Mouse (Mus musculus) spleen, adult 12 weeks (tissue): ENCODE data around the gene Klhl3.
"Not testable (repeated sequence)": the region's sequence is repeated elsewhere in the genome, so short reads cannot be mapped to it uniquely, and the experiment has no call there.

Experiments
- DNase-seq: peaks from one replicate; pipeline ENCODE4 v3.0.0; 2022; ENCODE audit warnings: low spot score

Gene Klhl3

DNA sequence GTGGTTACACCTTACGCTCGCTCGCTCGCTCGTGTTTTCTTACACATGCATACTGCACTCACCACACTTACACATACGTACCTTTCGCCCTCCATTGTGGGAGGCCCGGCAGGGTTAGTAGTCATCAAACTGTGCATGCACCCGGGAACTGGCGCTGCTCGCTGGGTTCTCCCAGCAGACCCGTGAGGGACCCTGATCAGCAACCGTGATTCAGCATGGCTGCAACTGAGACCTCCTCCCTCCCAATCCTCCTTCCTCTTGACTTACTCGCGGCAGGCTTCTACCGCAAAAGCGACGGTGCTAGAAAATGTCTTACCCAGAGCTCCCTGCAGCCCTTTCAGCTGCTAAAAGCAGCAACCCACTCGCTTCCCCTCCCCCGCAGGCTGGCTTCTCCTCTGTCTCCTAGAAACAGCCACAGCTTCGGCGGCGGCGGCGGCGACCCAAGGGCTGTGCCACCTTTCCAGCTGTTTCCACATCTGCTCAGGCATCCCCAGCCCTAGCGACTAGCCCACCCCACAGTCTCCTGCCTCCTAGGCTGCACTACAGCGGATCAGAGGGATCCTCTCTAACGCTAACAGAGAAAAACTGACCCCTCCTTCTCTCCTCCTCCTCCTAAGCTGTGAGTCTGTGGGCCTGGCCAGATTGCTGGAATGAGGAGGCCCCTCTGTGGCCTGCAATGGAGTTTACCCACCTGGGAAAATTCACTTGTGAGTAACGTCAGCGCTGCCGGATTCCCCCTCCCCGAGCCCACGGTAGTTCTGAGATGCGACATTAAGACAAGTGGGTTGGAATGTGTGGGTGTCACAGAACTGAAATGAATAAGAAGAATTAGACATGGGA is at the start of gene Klhl3:
Klhl3 (minus strand) TSS at position 532 of the 840 bp plus-strand sequence.
- peak; percentile 12 for DNase-seq

DNA sequence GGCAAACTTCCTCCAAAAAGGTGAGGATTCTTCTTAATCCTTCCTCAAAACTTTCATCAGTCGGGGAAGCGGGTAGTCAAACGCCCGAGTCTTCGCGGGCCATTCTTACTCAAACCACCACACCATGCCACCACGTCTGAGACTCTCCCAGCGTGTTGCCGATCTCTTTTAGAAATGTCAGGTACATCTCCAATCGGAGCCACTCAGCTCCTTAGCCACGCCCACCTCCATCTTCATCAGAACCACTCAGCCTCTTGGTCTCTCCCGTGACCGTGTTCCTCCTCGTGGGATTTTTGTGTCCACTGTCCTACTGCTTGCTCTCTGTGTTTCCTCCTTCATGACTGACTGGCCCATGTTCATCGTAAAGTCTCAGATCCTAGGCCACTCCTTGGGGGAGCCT is 47.4 kb upstream of the Klhl3 start:
- DNase-seq: no peak

DNA sequence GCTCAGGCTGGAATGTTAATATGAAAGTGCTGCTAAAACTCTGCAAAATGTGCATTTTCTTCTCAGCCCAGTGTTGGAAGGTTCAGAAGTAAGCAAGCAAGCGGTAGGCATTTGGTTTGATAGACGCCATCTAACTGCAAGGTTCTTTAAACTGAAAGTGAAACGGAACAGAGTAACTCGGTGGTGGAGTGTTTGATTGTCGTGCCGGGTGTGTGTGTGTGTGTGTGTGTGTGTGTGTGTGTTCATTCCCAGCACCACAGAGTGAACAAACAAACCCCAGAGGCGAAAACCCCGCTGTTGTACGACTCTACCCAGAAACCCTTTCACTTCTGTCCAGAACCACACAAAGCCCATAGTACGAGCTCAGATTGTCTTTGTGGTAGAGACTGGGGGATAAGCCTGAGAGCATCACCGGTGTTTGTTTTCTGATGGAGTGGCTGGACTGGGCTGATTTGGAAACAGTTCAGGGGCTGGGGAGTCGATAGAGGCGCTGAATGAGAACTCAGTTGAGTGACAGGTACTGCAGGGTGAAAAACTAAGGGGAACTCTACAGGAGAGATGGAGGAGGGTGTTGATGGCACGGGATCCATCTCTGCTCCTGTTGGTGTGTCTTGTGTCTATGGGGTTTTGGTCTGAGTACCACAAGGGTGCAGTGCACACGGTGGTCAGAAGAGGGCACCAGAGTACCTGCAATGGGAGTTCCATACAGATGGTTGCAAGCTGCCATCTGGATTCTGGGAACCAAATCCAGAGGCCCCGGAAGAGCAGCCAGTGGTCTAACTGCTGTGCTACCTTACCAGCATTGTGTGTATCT is 44.9 kb upstream of the Klhl3 start:
- peak; percentile 79 for DNase-seq

DNA sequence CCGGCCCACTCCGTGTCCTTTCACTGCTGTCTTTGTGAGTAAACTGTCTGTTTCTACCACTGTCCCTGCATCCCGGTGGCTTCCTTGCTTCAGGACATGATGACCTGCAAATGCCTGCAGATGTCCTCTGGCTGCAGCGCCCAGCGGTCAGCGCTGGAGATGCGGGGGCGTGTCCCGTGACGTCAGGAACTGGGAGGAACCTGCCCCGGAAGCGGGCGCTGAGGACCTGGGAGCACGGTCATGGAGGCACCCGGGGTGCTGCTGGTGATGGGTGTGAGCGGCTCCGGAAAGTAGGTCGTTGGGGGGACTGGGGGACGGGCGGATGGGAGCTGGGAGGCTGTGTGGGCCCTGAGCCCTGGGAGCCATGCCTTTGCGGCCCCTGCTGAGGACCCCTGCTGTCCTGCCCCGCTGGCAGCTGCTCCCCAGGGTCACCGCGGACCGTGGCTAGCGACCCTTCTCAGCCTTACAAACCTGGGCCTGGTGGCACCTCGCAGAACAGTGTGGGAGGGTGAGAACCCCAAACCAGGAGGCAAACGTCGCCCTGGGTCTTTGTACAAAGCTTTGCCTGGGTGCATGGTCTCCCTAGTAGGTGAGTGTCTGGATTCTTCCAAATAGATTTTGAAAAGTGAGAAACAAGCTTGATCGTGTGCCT is 44.2 kb upstream of the Klhl3 start, which contains the start of gene Idnk:
Idnk (plus strand) TSS at position 203 of the 652 bp plus-strand sequence.
- peak; percentile 81 for DNase-seq

DNA sequence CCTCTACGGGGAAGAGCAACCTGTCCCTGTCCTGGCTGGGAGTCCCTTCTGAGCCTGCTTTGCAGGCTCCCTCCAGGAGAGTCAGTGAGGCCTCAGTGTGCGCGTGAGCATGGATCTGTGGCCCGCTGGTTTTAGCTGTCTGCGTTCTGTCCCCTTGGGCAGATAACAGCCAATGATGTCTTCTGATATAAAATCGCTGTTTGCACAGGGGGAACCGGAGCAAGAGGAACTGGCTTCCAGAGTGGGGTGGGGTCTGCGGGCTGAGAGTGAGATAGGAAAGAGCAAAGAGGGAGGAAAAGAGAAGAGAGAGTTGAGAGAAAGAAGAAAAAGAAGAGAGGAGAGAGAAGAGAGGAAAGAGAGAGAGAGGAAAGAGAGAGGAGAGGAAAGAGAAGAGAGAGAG is 43.6 kb upstream of the Klhl3 start:
- DNase-seq: no peak

DNA sequence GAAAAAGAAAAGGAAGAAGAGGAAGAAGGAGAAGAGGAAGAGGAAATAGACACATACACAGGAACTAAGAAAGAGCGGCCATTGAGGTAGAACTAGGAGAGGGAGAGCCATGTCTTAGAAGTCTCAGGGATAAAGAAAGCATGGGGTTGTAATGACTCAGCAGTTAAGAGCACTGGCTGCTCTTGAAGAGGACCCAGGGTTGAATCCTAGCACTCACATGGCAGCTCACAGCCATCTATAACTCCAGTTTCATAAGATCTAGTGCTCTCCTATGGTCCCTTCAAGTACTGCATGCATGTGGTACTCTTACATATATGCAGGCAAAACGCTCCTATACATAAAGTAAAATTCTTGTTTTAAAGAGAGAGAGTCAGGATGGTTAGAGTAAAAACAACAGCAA is 42.6 kb upstream of the Klhl3 start:
- no peak for DNase-seq

DNA sequence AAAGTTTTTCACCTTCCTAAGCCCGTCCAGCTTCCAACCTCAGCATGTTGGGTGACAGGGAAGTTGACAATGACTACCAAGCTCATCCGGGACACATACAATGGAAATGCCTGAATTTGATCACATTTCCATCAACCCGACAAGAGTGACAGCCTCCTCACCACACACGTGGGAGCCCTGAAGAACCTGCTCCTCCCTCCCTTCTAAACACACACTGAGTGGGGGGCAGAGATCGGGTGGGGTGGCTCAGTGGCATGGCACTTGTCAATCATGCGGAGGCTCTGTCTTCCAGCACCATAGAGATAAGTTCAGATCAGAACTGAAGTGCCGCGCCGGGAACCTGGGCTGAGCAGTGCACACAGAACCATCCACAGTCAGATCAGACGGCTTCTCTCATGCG is 37.0 kb upstream of the Klhl3 start:
- DNase-seq: no peak

DNA sequence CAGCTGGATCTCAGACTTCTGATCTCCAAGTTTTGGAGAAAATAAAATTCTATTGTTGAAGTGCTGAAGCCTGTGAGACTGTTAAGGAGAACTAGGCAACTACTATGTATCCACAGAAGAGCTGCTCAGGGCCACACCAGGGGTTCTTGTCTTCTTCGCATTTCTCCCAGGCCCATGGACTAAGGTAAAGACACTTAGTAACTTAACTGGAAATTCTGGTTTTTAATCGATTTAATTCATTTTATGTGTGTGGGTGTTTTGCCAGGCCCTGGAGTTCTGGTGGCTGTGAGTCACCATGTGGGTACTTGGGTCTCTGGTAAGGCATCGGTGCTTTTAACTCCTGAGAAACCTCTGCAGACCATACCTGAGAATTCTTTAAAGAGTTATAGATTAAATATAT is 36.2 kb upstream of the Klhl3 start:
- no peak for DNase-seq

DNA sequence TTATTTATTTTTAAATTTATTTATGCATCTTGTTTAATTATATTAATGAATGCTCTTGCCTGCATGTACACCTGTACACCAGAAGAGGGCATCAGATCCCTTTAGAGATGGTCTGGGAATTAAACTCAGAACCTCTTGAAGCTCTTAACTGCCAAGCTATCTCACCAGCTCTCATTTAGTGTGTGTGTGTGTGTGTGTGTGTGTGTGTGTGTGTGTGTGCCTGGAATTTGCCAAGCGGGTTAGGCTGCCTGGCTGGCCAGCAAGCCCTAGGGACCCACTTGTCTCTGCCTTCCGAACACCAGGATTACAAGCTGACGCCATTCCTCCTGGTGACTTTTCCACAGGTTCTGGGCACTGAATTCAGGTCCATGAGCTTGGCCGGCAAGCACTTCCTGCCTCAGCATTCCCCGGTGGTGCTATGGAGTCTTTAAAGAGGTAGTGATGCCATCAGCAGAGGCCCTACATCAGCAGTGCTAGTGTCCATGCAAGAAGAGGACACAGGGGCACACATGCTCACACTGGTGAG is 35.7 kb upstream of the Klhl3 start:
- DNase-seq: no peak

DNA sequence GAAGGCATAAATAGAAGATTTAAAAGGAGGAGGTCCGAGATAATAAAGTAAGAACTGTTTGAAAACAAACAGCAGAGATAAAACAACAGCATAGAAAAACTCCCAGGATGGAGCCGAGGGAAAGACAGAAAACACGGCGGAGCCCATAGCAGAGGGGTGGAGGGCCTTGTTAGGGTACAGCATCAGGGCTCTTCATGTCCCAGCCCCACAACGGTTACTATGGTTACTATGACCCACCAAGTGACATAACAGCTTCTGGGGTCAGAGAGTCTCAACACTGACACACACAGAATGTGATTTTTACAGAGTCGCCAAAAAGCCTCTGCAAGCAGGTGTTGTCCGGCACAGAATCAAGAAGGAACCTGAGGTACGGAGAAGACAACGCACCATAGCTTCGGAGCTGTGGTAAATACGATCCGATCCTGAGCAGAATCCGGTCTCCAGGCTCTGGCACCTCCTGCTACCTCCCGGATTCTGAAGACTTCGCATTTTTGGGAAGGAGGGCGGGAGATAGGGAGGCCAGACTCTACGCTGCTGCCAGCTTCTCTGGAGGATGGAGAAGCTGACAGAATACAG is 35.0 kb upstream of the Klhl3 start:
- peak; percentile 40 for DNase-seq

DNA sequence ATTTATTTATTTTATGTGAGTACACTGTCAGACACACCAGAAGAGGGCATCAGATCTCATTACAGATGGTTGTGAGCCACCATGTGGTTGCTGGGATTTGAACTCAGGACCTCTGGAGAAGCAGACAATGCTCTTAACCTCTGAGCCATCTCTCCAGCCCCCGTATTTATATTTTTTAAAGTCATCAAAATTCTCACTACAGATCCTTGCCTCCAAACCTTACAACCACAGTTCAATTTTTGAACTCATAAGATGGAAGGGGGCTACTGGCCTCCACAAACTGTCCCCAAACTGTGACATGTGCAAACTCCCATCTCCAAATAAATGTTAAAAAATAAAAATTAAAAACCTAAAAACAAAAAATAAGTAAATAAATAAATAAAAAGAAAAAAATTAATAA is 34.4 kb upstream of the Klhl3 start:
- DNase-seq: no peak

DNA sequence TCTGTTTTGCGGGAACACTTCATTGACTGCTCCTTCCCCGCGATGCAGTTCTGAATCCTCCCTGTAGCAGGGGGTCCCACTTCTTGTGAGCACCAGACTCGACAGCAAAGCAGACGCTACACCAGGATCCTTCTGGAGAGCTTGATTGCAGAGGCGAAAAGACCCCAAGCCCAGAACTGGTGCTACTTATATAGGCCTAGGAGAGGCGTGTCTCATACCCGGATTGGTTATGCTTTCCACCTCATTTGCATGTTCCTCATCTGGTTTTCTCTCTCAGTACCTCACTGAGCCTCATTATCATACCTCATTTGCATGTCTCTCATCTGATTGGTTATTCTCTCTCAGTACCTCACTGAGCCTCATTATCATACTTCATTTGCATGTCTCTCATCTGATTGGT is 33.2 kb upstream of the Klhl3 start:
- DNase-seq: not testable (repeated sequence)

DNA sequence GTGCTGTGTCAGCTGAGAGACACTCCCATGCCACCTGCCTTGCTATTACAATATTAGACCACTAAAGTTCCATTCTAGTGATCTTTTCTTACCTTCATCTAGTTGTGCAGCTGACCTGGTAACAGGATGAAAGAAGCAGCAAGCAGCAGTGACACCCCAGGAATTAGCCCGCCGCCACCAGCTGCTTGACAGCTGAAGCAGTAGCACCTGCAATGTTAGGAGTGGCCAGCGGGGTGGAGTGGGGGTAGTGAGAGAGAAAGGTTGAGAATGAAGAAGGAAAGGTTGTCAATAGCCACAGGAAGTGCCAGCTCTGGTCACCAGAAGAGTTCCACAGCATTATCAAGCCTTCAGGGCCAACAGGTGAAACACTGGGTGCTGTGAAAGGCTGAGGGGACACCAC is 18.3 kb upstream of the Klhl3 start:
- no peak for DNase-seq

DNA sequence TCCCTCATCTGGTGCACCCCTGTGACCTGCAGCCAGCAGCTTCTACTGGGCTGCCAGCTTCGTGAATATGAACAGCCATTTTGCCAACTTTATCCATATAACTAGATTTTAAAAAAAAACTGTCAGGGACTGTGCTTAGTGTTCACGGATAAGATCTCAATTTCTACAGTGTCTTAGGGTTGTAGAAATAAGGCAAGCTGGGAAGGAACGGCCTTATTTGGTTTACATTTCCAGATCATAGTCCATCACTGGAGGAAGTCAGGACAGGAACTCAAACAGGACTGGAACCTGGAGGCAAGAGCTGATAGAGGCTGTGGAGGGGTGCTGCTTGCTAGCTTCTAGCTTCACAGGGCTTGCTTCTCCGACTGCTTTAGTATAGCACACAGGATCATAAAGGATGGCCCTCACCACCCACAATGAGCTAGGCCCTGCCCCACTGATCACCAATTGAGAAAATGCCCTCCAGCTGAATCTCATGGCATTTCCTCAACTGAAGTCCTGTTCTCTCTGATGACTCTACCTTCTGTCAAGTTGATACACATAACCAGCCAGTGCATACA is 16.4 kb upstream of the Klhl3 start:
- no peak for DNase-seq

DNA sequence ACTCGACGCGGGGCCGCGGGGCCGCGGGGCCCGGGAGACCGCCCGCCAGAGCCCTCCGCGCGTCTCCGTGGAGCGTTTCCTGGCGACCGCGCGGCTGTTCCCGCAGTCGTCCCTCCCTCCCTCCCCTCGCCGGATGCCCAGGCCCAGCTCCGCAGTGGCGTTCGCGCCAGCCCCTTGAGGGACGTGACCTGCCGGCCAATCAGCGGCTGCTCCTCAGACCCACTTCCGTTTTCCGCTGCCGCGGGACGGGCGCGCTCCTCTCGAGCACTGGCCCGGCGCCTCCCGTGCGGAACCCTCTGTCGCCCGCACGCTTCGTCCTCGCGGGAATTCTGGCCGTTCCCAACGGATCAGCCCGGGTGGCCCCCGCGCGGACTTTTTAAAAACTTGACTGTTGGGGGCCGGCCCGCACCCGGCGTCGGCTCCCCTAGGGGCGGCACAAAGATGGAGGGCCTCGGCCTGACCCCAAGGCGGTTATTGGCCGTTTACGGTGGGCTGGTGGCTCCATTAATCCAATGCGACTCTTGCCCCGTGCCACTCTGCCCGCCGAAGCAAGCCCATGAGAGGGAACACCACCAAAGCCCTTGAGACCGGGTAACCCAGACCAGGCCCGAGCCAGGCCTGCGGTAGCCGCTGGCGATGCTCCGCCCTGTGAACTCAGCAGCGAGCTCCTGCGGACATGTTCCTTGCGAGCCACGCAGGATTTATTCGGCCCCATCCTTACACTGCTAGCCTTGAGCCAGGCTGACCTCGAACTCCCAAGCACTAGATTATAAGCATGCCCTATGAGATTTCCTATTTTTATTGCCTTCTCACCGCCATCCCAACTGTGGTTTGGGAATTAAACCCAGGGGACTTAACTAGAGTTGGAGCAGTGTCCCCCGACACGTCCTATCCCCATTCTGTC is 15.6 kb upstream of the Klhl3 start:
- DNase-seq: peak; percentile 89

DNA sequence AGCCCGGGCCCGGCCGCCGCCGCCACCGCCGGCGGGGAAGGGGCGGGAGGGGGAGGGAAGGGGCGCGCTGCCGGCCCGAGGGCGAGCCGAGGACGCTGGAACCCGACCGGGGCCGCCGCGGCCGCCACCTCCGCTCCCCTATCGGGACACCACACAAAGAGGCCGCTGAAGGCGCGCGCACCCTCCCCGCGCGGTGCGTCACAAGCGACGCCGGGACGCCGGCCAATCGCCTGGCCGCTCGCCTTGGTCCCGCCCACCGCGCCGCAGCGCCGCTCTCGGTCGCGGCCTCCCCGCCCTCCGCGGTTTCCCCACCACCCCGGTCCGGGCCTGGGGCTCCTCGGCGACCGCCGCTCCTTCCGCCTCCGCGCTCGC is 15.0 kb upstream of the Klhl3 start, which contains the start of gene Hnrnpa0:
Hnrnpa0 (minus strand) TSS at position 161 of the 372 bp plus-strand sequence.
- peak; percentile 95 for DNase-seq

DNA sequence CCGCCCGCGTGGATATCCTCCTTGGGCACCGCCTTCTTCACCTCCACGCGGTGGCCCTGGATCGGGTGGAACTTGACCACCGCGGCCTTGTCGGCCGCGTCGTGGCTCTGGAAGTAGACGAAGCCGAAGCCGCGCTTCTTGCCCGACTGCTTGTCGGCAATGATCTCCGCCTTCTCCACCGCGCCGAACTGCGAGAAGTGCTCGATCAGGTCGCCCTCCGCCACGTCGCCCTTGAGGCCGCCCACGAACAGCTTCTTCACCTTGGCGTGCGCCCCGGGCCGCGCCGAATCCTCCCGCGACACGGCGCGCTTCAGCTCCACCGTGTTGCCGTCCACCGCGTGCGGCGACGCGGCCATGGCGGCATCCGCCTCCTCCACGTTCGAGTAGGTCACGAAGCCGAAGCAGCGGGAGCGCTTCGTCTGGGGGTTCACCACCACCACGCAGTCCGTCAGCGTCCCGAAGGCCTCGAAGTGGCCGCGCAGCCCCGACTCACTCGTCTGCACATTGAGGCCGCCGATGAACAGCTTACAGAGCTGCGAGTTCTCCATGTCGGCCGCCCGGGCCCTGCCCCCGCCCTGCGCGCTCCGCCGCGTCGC is 14.5 kb upstream of the Klhl3 start:
- peak; percentile 59 for DNase-seq

DNA sequence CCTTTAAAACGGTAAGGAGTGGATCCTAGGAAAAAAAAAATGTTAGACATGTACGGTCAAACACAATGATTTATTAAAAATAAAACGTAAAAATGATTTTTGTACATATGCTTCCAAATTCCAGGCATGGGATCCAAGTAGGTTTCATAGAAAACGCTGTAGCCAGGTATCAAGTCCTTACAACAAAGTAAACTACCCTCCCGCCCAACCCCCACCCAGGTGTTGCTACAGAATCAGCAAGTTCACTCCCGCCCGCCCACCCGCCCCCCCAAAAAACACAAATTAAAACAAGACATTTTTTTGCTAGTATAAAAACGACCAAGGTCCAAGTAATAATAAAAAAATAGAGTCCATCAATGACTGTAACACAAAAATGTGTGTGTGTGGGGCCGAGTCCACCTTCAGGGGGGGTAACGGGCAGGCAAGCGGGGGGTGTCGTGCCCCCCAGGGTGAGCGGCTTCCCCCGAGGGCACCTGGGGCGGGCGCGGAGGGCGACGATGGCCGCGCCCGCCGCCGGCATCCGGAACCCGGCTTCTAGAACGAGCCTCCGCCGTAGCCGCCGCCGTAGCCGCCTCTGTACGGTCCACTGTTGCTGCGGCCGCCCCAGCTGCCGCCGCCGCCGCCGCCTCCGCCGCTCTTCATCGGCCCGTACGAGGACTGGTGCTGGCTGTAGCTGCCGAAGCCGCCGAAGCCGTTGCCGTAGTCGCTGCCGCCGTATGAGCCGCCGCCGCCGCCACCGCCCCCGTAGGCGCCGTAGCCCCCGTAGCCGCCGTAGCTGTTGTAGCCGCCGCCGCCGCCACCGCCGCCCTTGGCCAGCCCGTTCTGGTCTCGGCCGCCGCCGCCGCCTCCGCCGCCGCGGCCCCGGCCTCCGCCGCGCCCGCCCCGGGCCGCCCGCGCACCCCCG is 13.7 kb upstream of the Klhl3 start:
- no peak for DNase-seq

DNA sequence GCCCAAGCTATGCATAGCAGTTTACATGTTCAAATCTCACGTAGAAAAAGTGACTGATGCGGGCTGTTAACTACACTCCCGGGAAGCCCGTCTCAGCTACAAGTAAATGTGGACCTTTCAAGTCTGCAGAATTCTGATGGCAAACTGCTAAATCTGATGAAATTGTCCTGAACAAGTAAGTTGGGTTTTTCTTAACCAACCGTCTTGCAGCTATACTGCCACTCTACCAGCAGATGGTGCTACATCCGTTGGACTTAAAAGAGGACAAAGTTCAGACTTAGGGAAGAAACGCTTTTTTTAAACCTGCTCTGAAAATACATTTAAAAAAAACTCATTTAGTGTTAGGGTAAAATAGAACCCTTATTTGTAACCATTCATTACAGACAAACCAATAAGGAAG is 12.7 kb upstream of the Klhl3 start:
- peak; percentile 23 for DNase-seq
